Mouse (Mus musculus): ENCODE data around the gene Lman2. TPM values are rescaled to one million over a fixed set of nuclear protein-coding genes. Genes with fewer than 3 reads are reported as not detected.

Lman2 gene
- polyA plus RNA-seq, 1 experiment: 107 TPM

GRCm38 (mm10) chr13:55342469-55342868 is 20.1 kb downstream of the Lman2 start:
- Histone ChIP-seq H3K36me3 (ENCODE audit: control insufficient read depth, insufficient read depth, low read length) (peaks cover 32% of the 10 kb centered on the region), H3K4me3 (ENCODE audit: low read depth, low read length) (no peak overlapping the region), H3K27me3 (ENCODE audit: control insufficient read depth, insufficient read depth, low read length) (no peaks in the 10 kb centered on the region), H3K4me1 (ENCODE audit: control insufficient read depth, insufficient read depth, insufficient read length, low read length) (peaks cover 5% of the 10 kb centered on the region; the same call in 1 of the 2 replicates), H3K27ac (ENCODE audit: insufficient read depth, low read depth, low read length) (no peak overlapping the region)
- TF ChIP-seq CTCF (IDR thresholded peaks at IDR 0.05; ENCODE audit: extremely low read depth, insufficient read length, insufficient replicate concordance, low read depth, low read length) (no peak), POLR2A (IDR thresholded peaks at IDR 0.05; ENCODE audit: low read depth, low read length) (no peak)
- 36% methylated on average over 11 of the region's 11 CpGs for WGBS

GRCm38 (mm10) chr13:55339259-55339658 is 23.3 kb downstream of the Lman2 start:
- 17% methylated on average over 2 of the region's 2 CpGs for WGBS
- Histone ChIP-seq H3K27me3 (ENCODE audit: control insufficient read depth, insufficient read depth, low read length) (no peaks in the 10 kb centered on the region), H3K27ac (ENCODE audit: insufficient read depth, low read depth, low read length) (peak overlapping the region; percentile 19), H3K36me3 (ENCODE audit: control insufficient read depth, insufficient read depth, low read length) (peaks cover 1% of the 10 kb centered on the region; the same call in 1 of the 2 replicates), H3K4me3 (ENCODE audit: low read depth, low read length) (no peak overlapping the region), H3K4me1 (ENCODE audit: control insufficient read depth, insufficient read depth, insufficient read length, low read length) (peaks cover 5% of the 10 kb centered on the region; the same call in 1 of the 2 replicates)
- TF ChIP-seq POLR2A (IDR thresholded peaks at IDR 0.05; ENCODE audit: low read depth, low read length): no peak
- no peak for TF ChIP-seq CTCF (IDR thresholded peaks at IDR 0.05; ENCODE audit: extremely low read depth, insufficient read length, insufficient replicate concordance, low read depth, low read length)

GRCm38 (mm10) chr13:55338131-55339054 is 24.2 kb downstream of the Lman2 start:
- Histone ChIP-seq H3K27me3 (ENCODE audit: control insufficient read depth, insufficient read depth, low read length) (no peaks in the 10 kb centered on the region), H3K27ac (ENCODE audit: insufficient read depth, low read depth, low read length) (no peak overlapping the region), H3K4me1 (ENCODE audit: control insufficient read depth, insufficient read depth, insufficient read length, low read length) (peaks cover 5% of the 10 kb centered on the region; the same call in 1 of the 2 replicates), H3K4me3 (ENCODE audit: low read depth, low read length) (no peak overlapping the region), H3K36me3 (ENCODE audit: control insufficient read depth, insufficient read depth, low read length) (no peaks in the 10 kb centered on the region)
- 70% methylated on average over 12 of the region's 12 CpGs for WGBS
- TF ChIP-seq CTCF (IDR thresholded peaks at IDR 0.05; ENCODE audit: extremely low read depth, insufficient read length, insufficient replicate concordance, low read depth, low read length): no peak
- no peak for TF ChIP-seq POLR2A (IDR thresholded peaks at IDR 0.05; ENCODE audit: low read depth, low read length)

DNA sequence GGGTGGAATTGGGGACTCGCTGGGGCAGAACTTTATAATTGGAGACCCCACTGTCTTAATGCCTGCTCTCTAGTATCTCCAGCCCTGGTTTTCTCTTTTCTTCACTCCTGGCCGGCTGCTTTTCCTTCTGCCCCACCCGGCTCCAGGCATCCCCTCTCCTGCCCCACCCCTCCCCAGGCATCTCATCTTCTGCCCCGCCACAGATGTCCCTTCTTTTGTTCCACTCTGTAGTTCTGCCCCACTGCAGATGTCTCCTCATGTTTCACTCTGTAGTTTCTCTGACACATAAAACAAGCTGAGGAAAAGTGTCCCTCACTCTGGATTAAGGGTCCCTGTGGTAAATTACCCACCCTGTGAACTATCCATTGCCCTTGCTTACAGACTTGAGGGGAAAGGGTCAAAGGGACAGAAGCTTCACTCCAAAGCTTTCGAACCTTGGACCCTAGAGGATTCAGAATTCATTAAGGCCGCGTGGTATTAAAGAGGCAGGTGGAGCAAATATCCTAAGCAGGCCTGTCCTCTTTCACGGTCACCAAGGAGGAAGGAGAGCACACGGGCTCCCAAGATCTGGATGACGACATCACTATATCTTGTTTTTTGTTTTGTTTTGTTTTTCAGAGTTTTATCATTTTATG is 25.1 kb downstream of the Lman2 start:
- no peaks in the 10 kb centered on the region for H3K36me3 ChIP-seq (ENCODE audit: control insufficient read depth, insufficient read depth, low read length)
- 49% methylated on average over 10 of the region's 10 CpGs for WGBS
- no peak for TF ChIP-seq POLR2A (IDR thresholded peaks at IDR 0.05; ENCODE audit: low read depth, low read length)
- no peak for TF ChIP-seq CTCF (IDR thresholded peaks at IDR 0.05; ENCODE audit: extremely low read depth, insufficient read length, insufficient replicate concordance, low read depth, low read length)
- H3K27me3 ChIP-seq (ENCODE audit: control insufficient read depth, insufficient read depth, low read length): no peaks in the 10 kb centered on the region
- H3K27ac ChIP-seq (ENCODE audit: insufficient read depth, low read depth, low read length): no peak overlapping the region
- H3K4me1 ChIP-seq (ENCODE audit: control insufficient read depth, insufficient read depth, insufficient read length, low read length): peaks cover 5% of the 10 kb centered on the region; the same call in 1 of the 2 replicates
- no peak overlapping the region for H3K4me3 ChIP-seq (ENCODE audit: low read depth, low read length)

GRCm38 (mm10) chr13:55335701-55336100 is 26.9 kb downstream of the Lman2 start:
- H3K27me3 ChIP-seq (ENCODE audit: control insufficient read depth, insufficient read depth, low read length): no peaks in the 10 kb centered on the region
- peaks cover 5% of the 10 kb centered on the region; the same call in 1 of the 2 replicates for H3K4me1 ChIP-seq (ENCODE audit: control insufficient read depth, insufficient read depth, insufficient read length, low read length)
- H3K27ac ChIP-seq (ENCODE audit: insufficient read depth, low read depth, low read length): no peak overlapping the region
- TF ChIP-seq CTCF (IDR thresholded peaks at IDR 0.05; ENCODE audit: extremely low read depth, insufficient read length, insufficient replicate concordance, low read depth, low read length): no peak
- TF ChIP-seq POLR2A (IDR thresholded peaks at IDR 0.05; ENCODE audit: low read depth, low read length): no peak
- no peak overlapping the region for H3K4me3 ChIP-seq (ENCODE audit: low read depth, low read length)
- no peaks in the 10 kb centered on the region for H3K36me3 ChIP-seq (ENCODE audit: control insufficient read depth, insufficient read depth, low read length)
- WGBS: 87% methylated on average over 4 of the region's 4 CpGs

DNA sequence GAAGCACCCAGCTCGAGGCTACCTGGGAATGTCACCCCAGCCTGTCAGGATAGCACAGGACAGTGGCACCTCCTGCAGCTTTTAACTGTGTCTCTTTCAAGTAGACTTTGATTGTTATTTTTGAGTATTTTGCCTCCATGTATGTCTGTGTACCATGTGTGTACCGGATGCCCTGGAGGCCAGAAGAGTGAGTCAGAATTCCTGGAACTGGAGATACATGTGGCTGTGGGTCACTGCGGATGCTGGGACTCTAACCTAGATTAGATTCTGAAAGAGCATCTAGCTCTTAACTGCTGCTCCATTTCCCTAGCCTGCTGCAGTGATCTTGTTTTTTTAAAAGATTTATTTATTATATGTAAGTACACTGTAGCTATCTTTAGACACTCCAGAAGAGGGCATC is 30.3 kb downstream of the Lman2 start:
- WGBS: 82% methylated on average over 3 of the region's 3 CpGs
- no peak overlapping the region for H3K4me3 ChIP-seq (ENCODE audit: low read depth, low read length)

More for the DNA sequence above, 30.3 kb downstream of the Lman2 start:
- TF ChIP-seq CTCF (IDR thresholded peaks at IDR 0.05; ENCODE audit: extremely low read depth, insufficient read length, insufficient replicate concordance, low read depth, low read length) (no peak), POLR2A (IDR thresholded peaks at IDR 0.05; ENCODE audit: low read depth, low read length) (no peak)
- Histone ChIP-seq H3K27ac (ENCODE audit: insufficient read depth, low read depth, low read length) (no peak overlapping the region), H3K4me1 (ENCODE audit: control insufficient read depth, insufficient read depth, insufficient read length, low read length) (peaks cover 9% of the 10 kb centered on the region), H3K27me3 (ENCODE audit: control insufficient read depth, insufficient read depth, low read length) (no peaks in the 10 kb centered on the region), H3K36me3 (ENCODE audit: control insufficient read depth, insufficient read depth, low read length) (no peaks in the 10 kb centered on the region)
